Mouse (Mus musculus): Measurements from ENCODE around the gene Vwa7. TPM values are rescaled to one million over a fixed set of nuclear protein-coding genes. Genes with fewer than 3 reads are reported as not detected.

Vwa7 gene
- total RNA-seq, 2 experiments from 2014 or later: 0.30 to 0.37 TPM

GRCm38 (mm10) chr17:35055691-35056495, 39.5 kb downstream of the Vwa7 start:
- no peak for DNase-seq (ENCODE audit: low spot score in 2 of 2)
- intact Hi-C loops (cut with DNase I): no loop called here

- DNase-seq (ENCODE audit: low spot score in 2 of 2): no peak
- intact Hi-C loops (cut with DNase I): no loop called here
These were observed 40.7 kb downstream of the Vwa7 start for GRCm38 (mm10) chr17:35057090-35057489.

- no peak for DNase-seq (ENCODE audit: low spot score in 2 of 2)
- intact Hi-C loops (cut with DNase I): no loop called here
These were observed 41.9 kb downstream of the Vwa7 start for GRCm38 (mm10) chr17:35058316-35058715.

GRCm38 (mm10) chr17:35058911-35059892, 42.8 kb downstream of the Vwa7 start, which contains the start of gene Ddah2:
Gene Ddah2 (plus strand): TSS chr17:35059035.
- intact Hi-C loops (cut with DNase I): loop anchor here (1.0 kb wide), 1 partner anchor 38 kb away; no protein-coding TSS in a partner anchor
- DNase-seq (ENCODE audit: low spot score in 2 of 2): peak; percentile 59 to 71

- intact Hi-C loops (cut with DNase I): no loop called here
- no peak for DNase-seq (ENCODE audit: low spot score in 2 of 2)
These were observed 43.7 kb downstream of the Vwa7 start for GRCm38 (mm10) chr17:35060071-35060470.

- no peak for DNase-seq (ENCODE audit: low spot score in 2 of 2)
- intact Hi-C loops (cut with DNase I): no loop called here
These were observed 44.4 kb downstream of the Vwa7 start for GRCm38 (mm10) chr17:35060737-35061297.

- intact Hi-C loops (cut with DNase I): no loop called here
- DNase-seq (ENCODE audit: low spot score in 2 of 2): no peak
These were observed 44.9 kb downstream of the Vwa7 start for GRCm38 (mm10) chr17:35061299-35061698.

GRCm38 (mm10) chr17:35063466-35063865, 47.1 kb downstream of the Vwa7 start:
- DNase-seq (ENCODE audit: low spot score in 2 of 2): no peak
- intact Hi-C loops (cut with DNase I): no loop called here

- intact Hi-C loops (cut with DNase I): no loop called here
These were observed 48.0 kb downstream of the Vwa7 start for GRCm38 (mm10) chr17:35064378-35064877.

GRCm38 (mm10) chr17:35064951-35065947, 48.9 kb downstream of the Vwa7 start, which contains the start of gene Ly6g6c:
Gene Ly6g6c (plus strand): TSS chr17:35065388.
- intact Hi-C loops (cut with DNase I): no loop called here
- DNase-seq (ENCODE audit: low spot score in 2 of 2): no peak

More at GRCm38 (mm10) chr17:35064378-35064877, 48.0 kb downstream of the Vwa7 start:
- no peak for DNase-seq (ENCODE audit: low spot score in 2 of 2)

GRCm38 (mm10) chr17:35066084-35066483, 49.7 kb downstream of the Vwa7 start, which contains the start of gene Mpig6b:
Gene Mpig6b (minus strand): TSS chr17:35066184.
- intact Hi-C loops (cut with DNase I): no loop called here

GRCm38 (mm10) chr17:35068213-35068914, 52.0 kb downstream of the Vwa7 start:
- intact Hi-C loops (cut with DNase I): no loop called here
- peak in 1 of 2 experiments; percentile 57 for DNase-seq (ENCODE audit: low spot score in 2 of 2)

More at GRCm38 (mm10) chr17:35066084-35066483, 49.7 kb downstream of the Vwa7 start, which contains the start of gene Mpig6b:
- DNase-seq (ENCODE audit: low spot score in 2 of 2): no peak

- peak in 1 of 2 experiments; percentile 43 for DNase-seq (ENCODE audit: low spot score in 2 of 2)
These were observed 54.3 kb downstream of the Vwa7 start for GRCm38 (mm10) chr17:35070556-35071229.

GRCm38 (mm10) chr17:35071454-35071853, 55.1 kb downstream of the Vwa7 start:
- intact Hi-C loops (cut with DNase I): no loop called here
- DNase-seq (ENCODE audit: low spot score in 2 of 2): no peak

More at GRCm38 (mm10) chr17:35070556-35071229, 54.3 kb downstream of the Vwa7 start:
- intact Hi-C loops (cut with DNase I): no loop called here

GRCm38 (mm10) chr17:35074097-35074496, 57.7 kb downstream of the Vwa7 start:
- intact Hi-C loops (cut with DNase I): no loop called here
- no peak for DNase-seq (ENCODE audit: low spot score in 2 of 2)

All from left cerebral cortex, postnatal 25 days (tissue).